Mouse (Mus musculus) limb, embryonic 14.5 days (tissue): ENCODE results near the gene Olfr157. TPM values are rescaled to one million over a fixed set of nuclear protein-coding genes. Genes with fewer than 3 reads are reported as not detected.

Source experiments
- ATAC-seq: fragments of 200-750 bp; cut with Nextera tagmentation; 2 replicates; pipeline ENCODE4 v1.8.0; 2017; ENCODE audit warnings: low read depth, moderate number of reproducible peaks, moderate TSS enrichment; ENCODE audit not compliant: low FRiP score
- DNase-seq: peaks from one replicate; pipeline ENCODE4 v3.0.0-alpha.2; 2015; ENCODE audit warnings: low spot score
- H3K27ac ChIP-seq: fragments of 300-500 bp; sonication (generic); replicated peaks from 2 replicates; pipeline ENCODE4 v1.5.1; 2014; ENCODE audit warnings: low read depth, mild to moderate bottlenecking, low read length, moderate library complexity, mixed read lengths
- H3K27me3 ChIP-seq: fragments of 300-500 bp; sonication (generic); 2 replicates; pipeline ENCODE4 v1.6.1; 2014; ENCODE audit warnings: low read length, mixed read lengths; ENCODE audit not compliant: control insufficient read depth, insufficient read depth
- H3K36me3 ChIP-seq: fragments of 300-500 bp; sonication (generic); 2 replicates; pipeline ENCODE4 v1.6.1; 2014; ENCODE audit warnings: mild to moderate bottlenecking, low read length, moderate library complexity, mixed read lengths; ENCODE audit not compliant: control insufficient read depth, insufficient read depth
- H3K4me1 ChIP-seq: fragments of 300-500 bp; sonication (generic); 2 replicates; pipeline ENCODE4 v1.6.1; 2014; ENCODE audit warnings: antibody characterized with exemption, low read length, mixed read lengths; ENCODE audit not compliant: control insufficient read depth, insufficient read depth
- H3K4me2 ChIP-seq: fragments of 300-500 bp; sonication (generic); replicated peaks from 2 replicates; pipeline ENCODE4 v1.6.1; 2014; ENCODE audit warnings: low read depth, mild to moderate bottlenecking, low read length, moderate library complexity; ENCODE audit not compliant: severe bottlenecking
- H3K4me3 ChIP-seq: fragments of 300-500 bp; sonication (generic); replicated peaks from 2 replicates; pipeline ENCODE4 v1.5.1; 2014; ENCODE audit warnings: low read length
- H3K9ac ChIP-seq: fragments of 300-500 bp; sonication (generic); 2 replicates; pipeline ENCODE4 v1.6.1; 2014; ENCODE audit warnings: mild to moderate bottlenecking, low read depth, low read length, moderate library complexity; ENCODE audit not compliant: severe bottlenecking
- H3K9me3 ChIP-seq: fragments of 300-500 bp; sonication (generic); 2 replicates; pipeline ENCODE4 v1.6.1; 2016; ENCODE audit warnings: low read length; ENCODE audit not compliant: control insufficient read depth
- POLR2A ChIP-seq: fragments of 200-500 bp; IDR thresholded peaks from 2 replicates; pipeline ENCODE4 v1.8.0; 2012; ENCODE audit warnings: inconsistent platforms, mild to moderate bottlenecking, moderate library complexity, borderline replicate concordance; ENCODE audit not compliant: insufficient read depth, insufficient read length; ENCODE audit errors: extremely low read depth
- WGBS: fragments of 180-500 bp; shearing (Covaris S2); extraction: QIAGEN DNeasy Blood & Tissue Kit; methylation state at CpG from one replicate; pipeline ENCODE4 v1.1.7; 2014; 5-methylcytosine and 5-hydroxymethylcytosine counted together
- polyA plus RNA-seq, 2 experiments: library from polyadenylated mRNA; depleted of rRNA in 1 of 2; stranded (reverse) in 1 of 2; unstranded in 1 of 2; fragments of >200 nt; fragmentation: Nextera tagmentation in 1 of 2; extraction: Ambion mirVana in 1 of 2; gene quantifications; 2 replicates each; pipeline versions ENCODE4 v1.2.1 to v1.2.3; 2012 to 2014

Olfr157 gene
- polyA plus RNA-seq, 2 experiments = 0.03 TPM; not detected in 1

- H3K9ac ChIP-seq = no peak overlapping the region
- no peaks in the 10 kb centered on the region for H3K36me3 ChIP-seq
- ATAC-seq (0 out of 2 replicates have a peak, but pooled peaks have one; percentile 34), DNase-seq (peak; percentile 74)
- 18% methylated on average over 14 of the region's 14 CpGs for WGBS
- H3K9me3 ChIP-seq = no peaks in the 10 kb centered on the region
- H3K4me2 ChIP-seq = no peak overlapping the region
- no peaks in the 10 kb centered on the region for H3K4me1 ChIP-seq
- no peak for TF ChIP-seq POLR2A
- no peak overlapping the region for H3K27ac ChIP-seq
- H3K27me3 ChIP-seq = no peaks in the 10 kb centered on the region
- no peak overlapping the region for H3K4me3 ChIP-seq
Measured at GRCm38 (mm10) chr4:43860744-43861519, 20.9 kb upstream of the Olfr157 start.

- no peak overlapping the region for H3K4me3 ChIP-seq
- no peak overlapping the region for H3K9ac ChIP-seq
- no peak overlapping the region for H3K4me2 ChIP-seq
- H3K27me3 ChIP-seq = no peaks in the 10 kb centered on the region
- DNase-seq (no peak), ATAC-seq (no peak)
- TF ChIP-seq POLR2A = no peak
- H3K9me3 ChIP-seq = no peaks in the 10 kb centered on the region
- H3K27ac ChIP-seq = no peak overlapping the region
- no peaks in the 10 kb centered on the region for H3K4me1 ChIP-seq
- 83% methylated on average over 10 of the region's 10 CpGs for WGBS
- H3K36me3 ChIP-seq = no peaks in the 10 kb centered on the region
Measured at GRCm38 (mm10) chr4:43859886-43860285, 19.9 kb upstream of the Olfr157 start.

- Histone ChIP-seq H3K36me3 (no peaks in the 10 kb centered on the region), H3K4me1 (no peaks in the 10 kb centered on the region), H3K27me3 (no peaks in the 10 kb centered on the region), H3K4me2 (no peak overlapping the region), H3K9ac (no peak overlapping the region), H3K27ac (no peak overlapping the region), H3K9me3 (no peaks in the 10 kb centered on the region), H3K4me3 (no peak overlapping the region)
- 66% methylated on average over 8 of the region's 8 CpGs for WGBS
- TF ChIP-seq POLR2A = no peak
- no peak for ATAC-seq
- DNase-seq = no peak
Measured at GRCm38 (mm10) chr4:43854101-43854500, 14.1 kb upstream of the Olfr157 start.

GRCm38 (mm10) chr4:43851265-43851664 is 11.3 kb upstream of the Olfr157 start, which contains the start of gene Olfr155:
Olfr155 (plus strand) TSS chr4:43851565.
- Histone ChIP-seq H3K9ac (no peak within 1 kb of the TSS), H3K27ac (no peak within 1 kb of the TSS), H3K9me3 (no peaks in the 10 kb centered on the region), H3K4me2 (no peak within 1 kb of the TSS), H3K27me3 (no peaks in the 10 kb centered on the region), H3K4me3 (no peak within 1 kb of the TSS), H3K4me1 (no peaks in the 10 kb centered on the region), H3K36me3 (no peaks in the 10 kb centered on the region)
- no peak for TF ChIP-seq POLR2A
- 85% methylated on average over 6 of the region's 6 CpGs for WGBS
- ATAC-seq = no peak
- no peak for DNase-seq

GRCm38 (mm10) chr4:43838326-43838725 is 1.7 kb downstream of the Olfr157 start:
- Histone ChIP-seq H3K36me3 (no peaks in the 10 kb centered on the region), H3K4me3 (no peak overlapping the region), H3K4me2 (no peak overlapping the region), H3K27ac (no peak overlapping the region), H3K27me3 (no peaks in the 10 kb centered on the region), H3K9me3 (no peaks in the 10 kb centered on the region), H3K9ac (no peak overlapping the region), H3K4me1 (no peaks in the 10 kb centered on the region)
- no peak for TF ChIP-seq POLR2A
- ATAC-seq = no peak
- WGBS = 63% methylated on average over 3 of the region's 3 CpGs
- no peak for DNase-seq
